Mouse (Mus musculus) spleen, adult 10 weeks (tissue): ENCODE data around the gene Gm14147. TPM values are rescaled to one million over a fixed set of nuclear protein-coding genes. Genes with fewer than 3 reads are reported as not detected.

ENCODE experiments used
- polyA plus RNA-seq: library from polyadenylated mRNA; stranded (reverse); fragments of 350-450 nt; fragmentation: Illumina TruSeq; extraction: RNeasy Lipid Tissue Mini Kit (QIAGEN cat#74804); gene quantifications from one replicate; pipeline ENCODE4 v1.2.3, GENCODE M21; 2015; ENCODE audit warnings: low replicate concordance; ENCODE audit not compliant: insufficient read depth

The Gm14147 gene
- polyA plus RNA-seq = not detected

DNA sequence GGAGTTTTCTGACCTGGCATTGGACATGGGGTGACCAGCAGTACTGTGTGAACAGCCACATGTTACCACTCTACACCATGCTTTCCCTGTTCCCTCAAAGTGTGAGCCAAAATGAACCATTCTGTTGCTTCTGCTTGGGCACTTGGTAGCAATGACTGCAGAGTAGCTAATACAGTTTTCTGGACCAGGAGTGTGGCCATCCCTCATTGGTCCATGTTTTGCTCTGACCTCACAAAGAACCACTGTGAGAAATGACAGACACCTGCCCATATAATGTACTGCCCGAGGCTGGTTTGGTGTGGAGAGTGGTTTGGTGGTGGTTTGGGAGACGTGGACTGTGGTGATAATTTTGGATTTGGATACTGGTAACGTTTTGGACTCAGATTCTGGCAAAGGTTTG lies at the start of gene Gm14147:
TSS of gene Gm14147 (plus strand) at position 301 of the 400 bp plus-strand sequence.

GRCm38 (mm10) chr2:151092250-151092649 lies 5.8 kb upstream of the Gm14147 start, which contains the start of gene Gm14151:
Gene Gm14151, minus strand, starts transcription at chr2:151092350.

Other genes starting within 250 kb of the Gm14147 start
- gene Abhd12, start 193.5 kb upstream of the Gm14147 start, polyA plus RNA-seq = 76.1 TPM
- gene Gins1, start 192.8 kb upstream of the Gm14147 start, polyA plus RNA-seq = 11.7 TPM
- gene Ninl, start 58.9 kb upstream of the Gm14147 start, polyA plus RNA-seq = 1.9 TPM
- gene Nanp, start 58.8 kb upstream of the Gm14147 start, polyA plus RNA-seq = 21.0 TPM
- not detected for gene Gm14151, start 5.9 kb upstream of the Gm14147 start, polyA plus RNA-seq